Mouse (Mus musculus): ENCODE data around the gene Tnfaip1.

DNA sequence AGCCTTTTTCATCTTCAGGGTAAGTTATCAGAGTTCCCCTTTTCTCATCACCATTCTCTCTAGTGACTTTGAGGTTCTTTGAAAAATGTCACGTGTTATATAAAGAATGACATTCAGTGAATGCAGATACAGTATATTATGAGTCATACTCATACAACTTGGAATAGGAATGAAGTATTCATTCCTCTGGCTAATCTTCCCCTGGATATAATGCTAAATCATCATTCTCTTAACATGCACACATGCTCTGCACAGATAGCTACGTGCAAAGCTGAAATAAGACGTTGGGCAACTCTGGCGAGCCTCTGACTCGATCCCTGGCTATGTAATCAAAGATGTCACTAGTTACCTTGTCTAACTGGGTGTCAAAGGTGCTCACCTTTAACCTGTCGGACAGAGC lies 35.7 kb upstream of the Tnfaip1 start:
- TF ChIP-seq CTCF (IDR thresholded peaks at IDR 0.05; ENCODE audit: extremely low read depth, insufficient read depth, low read length) (no peak), POLR2A (IDR thresholded peaks at IDR 0.05; ENCODE audit: extremely low read depth, insufficient read depth, low read length) (no peak)
